Mouse (Mus musculus) lung, embryonic 16.5 days (tissue): ENCODE measurements around the gene Mybbp1a. TPM values are rescaled to one million over a fixed set of nuclear protein-coding genes. Genes with fewer than 3 reads are reported as not detected.

Source experiments
- ATAC-seq: fragments of 200-750 bp; cut with Nextera tagmentation; 2 replicates; pipeline ENCODE4 v1.8.0; 2017; ENCODE audit warnings: low read depth, mild to moderate bottlenecking, moderate library complexity
- H3K27ac ChIP-seq: fragments of 300-500 bp; sonication (generic); 2 replicates; pipeline ENCODE4 v1.5.1; 2014; ENCODE audit warnings: mild to moderate bottlenecking, control low read depth, low read length
- H3K27me3 ChIP-seq: fragments of 300-500 bp; sonication (generic); 2 replicates; pipeline ENCODE4 v1.6.1; 2014; ENCODE audit warnings: low read depth, low read length, mixed read lengths; ENCODE audit not compliant: control insufficient read depth, insufficient read depth
- H3K36me3 ChIP-seq: fragments of 300-500 bp; sonication (generic); 2 replicates; pipeline ENCODE4 v1.6.1; 2014; ENCODE audit warnings: low read length; ENCODE audit not compliant: control insufficient read depth, insufficient read depth
- H3K4me1 ChIP-seq: fragments of 300-500 bp; sonication (generic); replicated peaks from 2 replicates; pipeline ENCODE4 v1.6.1; 2014; ENCODE audit warnings: low read length, mixed read lengths; ENCODE audit not compliant: control insufficient read depth, insufficient read depth
- H3K4me2 ChIP-seq: fragments of 300-500 bp; sonication (generic); 2 replicates; pipeline ENCODE4 v1.6.1; 2014; ENCODE audit warnings: low read depth, low read length, control low read depth
- H3K4me3 ChIP-seq: fragments of 300-500 bp; sonication (generic); 2 replicates; pipeline ENCODE4 v1.5.1; 2014; ENCODE audit warnings: mild to moderate bottlenecking, low read length, control low read depth
- H3K9ac ChIP-seq: fragments of 300-500 bp; sonication (generic); 2 replicates; pipeline ENCODE4 v1.6.1; 2014; ENCODE audit warnings: low read length, control low read depth
- H3K9me3 ChIP-seq: fragments of 300-500 bp; sonication (generic); 2 replicates; pipeline ENCODE4 v1.6.1; 2016; ENCODE audit warnings: low read length; ENCODE audit not compliant: control insufficient read depth
- WGBS: fragments of 180-500 bp; shearing (Covaris S2); extraction: QIAGEN DNeasy Blood & Tissue Kit; methylation state at CpG from one replicate; pipeline ENCODE4 v1.1.7; 2014; 5-methylcytosine and 5-hydroxymethylcytosine counted together
- polyA plus RNA-seq: library from polyadenylated mRNA; unstranded; fragments of >200 nt; fragmentation: Nextera tagmentation; extraction: Ambion mirVana; gene quantifications from 2 replicates; pipeline ENCODE4 v1.2.1, GENCODE M21; 2015

Mybbp1a gene
- polyA plus RNA-seq, 1 experiment from 2014 or later: 126 TPM

DNA sequence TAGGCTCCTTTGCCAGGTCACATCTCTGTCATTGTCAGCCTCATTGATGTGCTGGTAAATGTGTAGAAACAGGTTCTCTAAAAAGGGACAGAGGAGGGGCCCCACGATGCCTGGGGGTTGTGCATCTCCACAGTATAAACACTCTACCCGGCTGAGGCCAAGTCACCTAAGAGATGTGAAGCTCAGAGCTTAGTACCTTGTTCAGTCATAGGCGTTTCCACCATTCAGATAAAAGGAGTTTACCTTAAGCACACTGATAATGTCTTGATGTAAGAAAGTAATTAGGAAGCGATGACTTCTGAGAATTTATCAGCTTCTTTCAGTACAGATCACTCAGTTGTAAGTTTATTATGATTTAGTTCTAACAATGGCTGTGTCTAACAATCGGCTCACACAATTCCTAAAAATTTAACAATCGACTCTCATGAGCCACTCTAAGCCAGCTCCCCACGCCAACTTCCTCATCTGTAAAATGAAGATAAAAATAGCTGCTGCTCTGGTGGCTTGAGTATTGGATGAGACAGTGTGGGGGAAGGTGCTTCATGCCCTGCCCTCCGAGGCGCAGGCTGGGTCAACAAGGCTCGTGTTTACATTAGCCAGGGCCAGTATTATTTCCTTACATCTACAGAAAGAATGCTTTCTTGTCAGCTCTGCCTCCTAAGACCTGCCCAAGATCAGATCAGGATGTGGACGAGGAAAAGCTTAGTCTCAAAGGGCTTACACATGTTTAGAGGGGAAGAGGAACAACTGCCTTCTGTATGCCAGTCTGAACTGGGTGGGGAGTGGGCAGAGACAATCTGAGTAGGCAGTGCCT, 25.7 kb downstream of the Mybbp1a start:
- no peaks in the 10 kb centered on the region for H3K36me3 ChIP-seq
- 5% methylated on average over 11 of the region's 11 CpGs for WGBS
- 0 out of 2 replicates have a peak overlapping the region, but pooled peaks have one; percentile 25 for H3K9ac ChIP-seq
- no peaks in the 10 kb centered on the region for H3K27me3 ChIP-seq
- H3K27ac ChIP-seq: peak overlapping the region; percentile 88
- peak overlapping the region; percentile 20 for H3K4me2 ChIP-seq
- no peaks in the 10 kb centered on the region for H3K9me3 ChIP-seq
- peak; percentile 74 for ATAC-seq
- peaks cover 70% of the 10 kb centered on the region for H3K4me1 ChIP-seq
- H3K4me3 ChIP-seq: no peak overlapping the region

- no peak overlapping the region for H3K9ac ChIP-seq
- no peaks in the 10 kb centered on the region for H3K27me3 ChIP-seq
- H3K9me3 ChIP-seq: no peaks in the 10 kb centered on the region
- ATAC-seq: no peak
- H3K36me3 ChIP-seq: no peaks in the 10 kb centered on the region
- no peak overlapping the region for H3K4me3 ChIP-seq
- peaks cover 83% of the 10 kb centered on the region for H3K4me1 ChIP-seq
- peak overlapping the region; percentile 80 for H3K27ac ChIP-seq
- WGBS: 66% methylated on average over 5 of the region's 5 CpGs
- H3K4me2 ChIP-seq: no peak overlapping the region
Observed at GRCm38 (mm10) chr11:72468525-72468924, 27.4 kb downstream of the Mybbp1a start.

DNA sequence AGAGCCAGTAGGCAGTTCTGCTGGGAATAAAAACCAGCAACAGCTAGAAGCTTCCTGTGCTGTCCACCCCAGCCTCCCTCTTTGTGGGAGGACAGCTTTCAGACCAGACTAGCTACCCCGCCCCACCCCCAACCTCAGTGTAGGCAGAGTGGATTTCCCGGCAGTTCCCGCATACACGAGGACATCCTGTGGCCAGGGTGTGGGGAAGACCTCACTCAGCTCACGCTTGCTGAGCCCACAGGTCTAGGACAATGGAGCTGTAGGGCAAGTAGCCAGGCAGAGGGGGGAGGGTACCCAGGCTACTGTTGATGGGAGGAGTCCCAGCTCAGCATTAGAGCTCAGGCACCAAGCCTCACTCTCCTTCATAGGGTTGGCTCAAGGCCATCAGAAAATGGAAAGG, 28.1 kb downstream of the Mybbp1a start:
- no peaks in the 10 kb centered on the region for H3K36me3 ChIP-seq
- no peak overlapping the region for H3K4me3 ChIP-seq
- no peak overlapping the region for H3K4me2 ChIP-seq
- 10% methylated on average over 5 of the region's 5 CpGs for WGBS
- peak overlapping the region; percentile 36; the same call in 1 of the 2 replicates for H3K9ac ChIP-seq
- peak; percentile 72 for ATAC-seq
- no peaks in the 10 kb centered on the region for H3K9me3 ChIP-seq
- peak overlapping the region; percentile 80 for H3K27ac ChIP-seq
- peaks cover 87% of the 10 kb centered on the region for H3K4me1 ChIP-seq
- H3K27me3 ChIP-seq: no peaks in the 10 kb centered on the region

GRCm38 (mm10) chr11:72470004-72470403, 28.8 kb downstream of the Mybbp1a start:
- no peaks in the 10 kb centered on the region for H3K36me3 ChIP-seq
- no peak for ATAC-seq
- H3K27me3 ChIP-seq: no peaks in the 10 kb centered on the region
- WGBS: 40% methylated on average over 4 of the region's 4 CpGs
- H3K9me3 ChIP-seq: no peaks in the 10 kb centered on the region
- H3K4me2 ChIP-seq: no peak overlapping the region
- H3K9ac ChIP-seq: no peak overlapping the region
- H3K4me3 ChIP-seq: no peak overlapping the region
- peak overlapping the region; percentile 80 for H3K27ac ChIP-seq
- peaks cover 88% of the 10 kb centered on the region for H3K4me1 ChIP-seq

GRCm38 (mm10) chr11:72471381-72471780, 30.2 kb downstream of the Mybbp1a start:
- Histone ChIP-seq H3K4me2 (no peak overlapping the region), H3K27me3 (no peaks in the 10 kb centered on the region), H3K36me3 (no peaks in the 10 kb centered on the region), H3K9ac (no peak overlapping the region), H3K9me3 (no peaks in the 10 kb centered on the region), H3K4me3 (no peak overlapping the region), H3K4me1 (peaks cover 77% of the 10 kb centered on the region), H3K27ac (peak overlapping the region; percentile 95)
- ATAC-seq: no peak
- WGBS: 59% methylated on average over 6 of the region's 6 CpGs

- no peaks in the 10 kb centered on the region for H3K9me3 ChIP-seq
- ATAC-seq: peak; percentile 67
- no peak overlapping the region for H3K4me3 ChIP-seq
- peak overlapping the region; percentile 95 for H3K27ac ChIP-seq
- no peaks in the 10 kb centered on the region for H3K36me3 ChIP-seq
- no peaks in the 10 kb centered on the region for H3K27me3 ChIP-seq
- no peak overlapping the region for H3K9ac ChIP-seq
- H3K4me2 ChIP-seq: no peak overlapping the region
- H3K4me1 ChIP-seq: peaks cover 71% of the 10 kb centered on the region
- WGBS: 59% methylated on average over 4 of the region's 4 CpGs
Observed at GRCm38 (mm10) chr11:72473540-72473939, 32.4 kb downstream of the Mybbp1a start.

GRCm38 (mm10) chr11:72474926-72475325, 33.8 kb downstream of the Mybbp1a start:
- no peaks in the 10 kb centered on the region for H3K36me3 ChIP-seq
- H3K4me2 ChIP-seq: no peak overlapping the region
- H3K9me3 ChIP-seq: no peaks in the 10 kb centered on the region
- H3K27ac ChIP-seq: no peak overlapping the region
- WGBS: 75% methylated on average over 3 of the region's 3 CpGs
- H3K27me3 ChIP-seq: no peaks in the 10 kb centered on the region
- ATAC-seq: no peak
- peaks cover 57% of the 10 kb centered on the region for H3K4me1 ChIP-seq
- no peak overlapping the region for H3K4me3 ChIP-seq
- H3K9ac ChIP-seq: no peak overlapping the region

DNA sequence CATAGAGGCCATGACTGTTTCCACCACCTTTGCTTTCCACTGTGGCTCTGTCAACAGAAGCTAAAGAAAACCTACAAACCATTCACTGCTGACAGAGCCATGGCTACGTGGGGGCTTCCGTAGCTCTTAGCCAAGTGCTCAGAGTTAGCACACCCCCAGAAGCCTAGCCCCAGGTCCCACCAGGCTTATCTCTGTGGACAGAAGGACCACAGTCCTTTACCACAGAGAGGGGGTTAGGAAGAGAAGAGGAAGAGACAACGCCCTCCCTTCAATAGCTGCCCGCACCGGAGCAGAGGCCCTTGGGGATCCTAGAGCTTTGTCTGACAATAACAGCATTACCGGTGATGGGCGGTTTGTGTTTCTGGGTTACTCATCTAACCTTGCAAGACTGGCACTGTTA, 34.3 kb downstream of the Mybbp1a start:
- peaks cover 52% of the 10 kb centered on the region for H3K4me1 ChIP-seq
- WGBS: 69% methylated on average over 7 of the region's 7 CpGs

DNA sequence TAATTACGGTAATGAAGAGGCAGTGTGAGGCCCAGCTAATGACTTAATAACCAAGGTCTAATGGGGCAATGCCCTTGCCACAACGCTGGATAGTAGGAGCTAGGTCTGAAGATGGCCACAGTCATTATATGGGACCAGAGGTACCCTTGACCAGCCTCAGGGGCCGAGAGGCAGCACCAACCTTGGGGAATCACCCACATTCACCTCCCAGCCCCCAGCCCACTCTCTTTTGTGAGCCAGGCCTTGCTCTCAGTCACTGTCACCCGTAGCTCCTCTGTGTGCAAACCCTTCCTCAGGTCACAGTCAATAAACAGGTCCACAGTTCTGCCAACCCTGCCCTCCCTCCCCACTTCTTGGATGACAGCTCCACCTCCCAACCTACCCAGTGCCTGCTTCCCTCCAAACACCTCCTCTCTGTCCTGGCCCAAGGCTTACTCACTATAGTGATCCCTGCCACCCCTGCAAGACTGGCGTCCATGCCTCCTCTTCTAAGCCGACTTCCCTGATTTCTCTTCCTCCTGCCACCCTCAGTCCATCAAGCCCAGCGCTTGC, 35.0 kb downstream of the Mybbp1a start:
- H3K9ac ChIP-seq: no peak overlapping the region
- no peak for ATAC-seq
- H3K9me3 ChIP-seq: no peaks in the 10 kb centered on the region
- 80% methylated on average over 7 of the region's 7 CpGs for WGBS
- no peaks in the 10 kb centered on the region for H3K27me3 ChIP-seq
- no peaks in the 10 kb centered on the region for H3K36me3 ChIP-seq
- H3K4me3 ChIP-seq: no peak overlapping the region
- H3K4me2 ChIP-seq: no peak overlapping the region
- no peak overlapping the region for H3K27ac ChIP-seq
- H3K4me1 ChIP-seq: peaks cover 45% of the 10 kb centered on the region

More for the DNA sequence above, 34.3 kb downstream of the Mybbp1a start:
- ATAC-seq: no peak
- no peak overlapping the region for H3K9ac ChIP-seq
- H3K27ac ChIP-seq: no peak overlapping the region
- no peaks in the 10 kb centered on the region for H3K9me3 ChIP-seq
- H3K4me3 ChIP-seq: no peak overlapping the region
- no peak overlapping the region for H3K4me2 ChIP-seq
- H3K27me3 ChIP-seq: no peaks in the 10 kb centered on the region
- H3K36me3 ChIP-seq: no peaks in the 10 kb centered on the region
